Comparison of ENCODE assay signal across 8 mouse cellular contexts in the genomic region with DNA sequence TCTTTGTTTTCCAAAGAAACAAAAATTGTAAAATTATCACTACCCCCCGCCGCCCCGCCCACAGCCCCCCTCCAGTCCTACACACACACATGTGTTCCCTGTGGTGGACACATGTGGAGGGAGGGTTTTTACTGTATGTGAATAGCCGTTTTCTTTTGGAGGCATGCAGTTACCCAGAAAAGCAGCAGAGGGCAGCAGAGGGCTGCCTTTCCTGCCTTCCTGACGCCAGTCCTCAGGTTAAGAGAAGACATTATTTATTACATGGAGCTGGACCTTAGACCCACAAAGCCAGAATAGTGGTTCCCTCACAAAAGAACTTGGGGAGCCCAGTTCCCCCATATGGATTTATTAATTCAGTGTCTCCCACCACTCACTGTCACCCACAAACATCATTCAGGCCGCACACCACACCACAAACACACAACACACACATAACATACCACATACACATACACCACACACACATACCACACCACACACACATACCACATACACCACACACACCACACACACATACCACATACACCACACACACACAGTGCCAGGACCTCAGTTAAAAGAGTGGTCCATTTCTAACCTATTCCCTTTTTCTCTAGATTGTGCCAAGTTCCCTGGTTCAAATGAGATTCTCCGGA. TPM values are rescaled to one million over a fixed set of nuclear protein-coding genes. Genes with fewer than 3 reads are reported as not detected.
A peak's percentile ranks its signal among the peaks of the same experiment; 100 is the strongest.
DNase-seq lines count a peak whose midpoint lies in the region; ATAC-seq and TF ChIP-seq lines count a peak whose summit lies in the region.

No protein-coding gene starts in this region.

- H3K4me1 ChIP-seq in forebrain, embryonic 16.5 days (replicated peaks; ENCODE audit: control insufficient read depth, insufficient read depth, low read length), result no peaks in the 10 kb centered on the region
- no peaks in the 10 kb centered on the region for H3K4me1 ChIP-seq in hindbrain, embryonic 10.5 days (replicated peaks)
- H3K4me1 ChIP-seq in lung, postnatal 0 days (ENCODE audit: insufficient read depth, low read depth, low read length), result no peaks in the 10 kb centered on the region

- peak; percentile 83 for ATAC-seq in forebrain, embryonic 16.5 days
- peak; percentile 61; the same call in 1 of the 2 replicates for ATAC-seq in lung, postnatal 0 days

- peak; percentile 89 for TF ChIP-seq CTCF in lung, postnatal 0 days (IDR thresholded peaks at IDR 0.05)

- H3K9me3 ChIP-seq in forebrain, embryonic 16.5 days (ENCODE audit: control insufficient read depth, low read length), result no peaks in the 10 kb centered on the region
- H3K9me3 ChIP-seq in hindbrain, embryonic 10.5 days, result no peaks in the 10 kb centered on the region
- H3K9me3 ChIP-seq in lung, postnatal 0 days (ENCODE audit: low read length), result no peaks in the 10 kb centered on the region

- no peak for TF ChIP-seq EP300 in lung, postnatal 0 days (IDR thresholded peaks at IDR 0.05)

- H3K27ac ChIP-seq in forebrain, embryonic 16.5 days (ENCODE audit: low read length), result no peak overlapping the region
- no peak overlapping the region for H3K27ac ChIP-seq in hindbrain, embryonic 10.5 days
- no peak overlapping the region for H3K27ac ChIP-seq in lung, postnatal 0 days (ENCODE audit: low read length)

- H3K9ac ChIP-seq in forebrain, embryonic 16.5 days (replicated peaks; ENCODE audit: low read depth, low read length), result no peak overlapping the region
- H3K9ac ChIP-seq in lung, postnatal 0 days (replicated peaks; ENCODE audit: low read depth), result no peak overlapping the region

- DNase-seq in MEL-GATA-1-ER (ENCODE audit: extremely low read depth, low read depth), result peak; percentile 55
- peak; percentile 52 for DNase-seq in cerebellum, adult 11-12 months
- peak; percentile 79 for DNase-seq in hindbrain, embryonic 10.5 days (ENCODE audit: low spot score)
- peak; percentile 47 for DNase-seq in layer of hippocampus, adult 9-11 months
- DNase-seq in lung, postnatal 0 days (ENCODE audit: low spot score), result peak; percentile 76
- peak; percentile 58 for DNase-seq in ovary, postnatal 36 days (ENCODE audit: low spot score)
- peak; percentile 35 to 68 for DNase-seq in thymus, postnatal 10 days (ENCODE audit: low spot score in 2 of 2)

- WGBS in forebrain, embryonic 16.5 days, result 24% methylated on average over 7 of the region's 7 CpGs
- 25% methylated on average over 7 of the region's 7 CpGs for WGBS in hindbrain, embryonic 10.5 days
- WGBS in lung, postnatal 0 days, result 17% methylated on average over 7 of the region's 7 CpGs

- H3K36me3 ChIP-seq in forebrain, embryonic 16.5 days (ENCODE audit: control insufficient read depth, insufficient read depth), result no peaks in the 10 kb centered on the region
- H3K36me3 ChIP-seq in hindbrain, embryonic 10.5 days, result no peaks in the 10 kb centered on the region
- no peaks in the 10 kb centered on the region for H3K36me3 ChIP-seq in lung, postnatal 0 days (ENCODE audit: insufficient read depth, low read length)

- H3K4me3 ChIP-seq in forebrain, embryonic 16.5 days (replicated peaks; ENCODE audit: low read length), result no peak overlapping the region
- no peak overlapping the region for H3K4me3 ChIP-seq in hindbrain, embryonic 10.5 days
- no peak overlapping the region for H3K4me3 ChIP-seq in lung, postnatal 0 days (ENCODE audit: low read depth, low read length)

- H3K27me3 ChIP-seq in forebrain, embryonic 16.5 days (replicated peaks; ENCODE audit: control insufficient read depth, insufficient read depth, low read length), result 0 out of 2 replicates have a peak, but pooled peaks cover 10% of the 10 kb centered on the region
- H3K27me3 ChIP-seq in hindbrain, embryonic 10.5 days (ENCODE audit: insufficient read depth, poor library complexity, severe bottlenecking), result no peaks in the 10 kb centered on the region
- H3K27me3 ChIP-seq in lung, postnatal 0 days (replicated peaks; ENCODE audit: insufficient read depth, low read length), result 0 out of 2 replicates have a peak, but pooled peaks cover 3% of the 10 kb centered on the region

- no peak overlapping the region for H3K4me2 ChIP-seq in forebrain, embryonic 16.5 days (ENCODE audit: low read length)
- no peak overlapping the region for H3K4me2 ChIP-seq in lung, postnatal 0 days (replicated peaks; ENCODE audit: low read depth, low read length)

RNA-seq across cellular contexts. Expression of a gene that starts 5.8 kb away (rescaled TPM):
- 18.1 and 20.7 TPM in 2 replicates for polyA plus RNA-seq in forebrain, embryonic 16.5 days (2015; fragmentation: Nextera tagmentation; extraction: Ambion mirVana)
- polyA plus RNA-seq in hindbrain, embryonic 10.5 days (2016; fragmentation: Nextera tagmentation; extraction: Ambion mirVana), result 31.0 and 33.7 TPM in 2 replicates
- polyA plus RNA-seq in lung, postnatal 0 days (2015; fragmentation: Nextera tagmentation; extraction: Ambion mirVana), result 24.4 and 26.8 TPM in 2 replicates

RNA-seq across cellular contexts. Expression of a gene that starts 49.1 kb away (rescaled TPM):
- polyA plus RNA-seq in forebrain, embryonic 16.5 days (2015; fragmentation: Nextera tagmentation; extraction: Ambion mirVana), result 0.28 TPM in 1 of 2 replicates, not detected in the other
- polyA plus RNA-seq in hindbrain, embryonic 10.5 days (2016; fragmentation: Nextera tagmentation; extraction: Ambion mirVana), result 0.20 TPM in 1 of 2 replicates, not detected in the other
- polyA plus RNA-seq in lung, postnatal 0 days (2015; fragmentation: Nextera tagmentation; extraction: Ambion mirVana), result 0.16 TPM in 1 of 2 replicates, not detected in the other

RNA-seq across cellular contexts. Expression of a gene that starts 52.9 kb away (rescaled TPM):
- 35.1 and 36.8 TPM in 2 replicates for polyA plus RNA-seq in forebrain, embryonic 16.5 days (2015; fragmentation: Nextera tagmentation; extraction: Ambion mirVana)
- polyA plus RNA-seq in hindbrain, embryonic 10.5 days (2016; fragmentation: Nextera tagmentation; extraction: Ambion mirVana), result 38.3 and 49.9 TPM in 2 replicates
- 30.0 and 30.5 TPM in 2 replicates for polyA plus RNA-seq in lung, postnatal 0 days (2015; fragmentation: Nextera tagmentation; extraction: Ambion mirVana)
